Mouse (Mus musculus): ENCODE measurements around the gene Mtnr1b.

Mtnr1b gene

DNA sequence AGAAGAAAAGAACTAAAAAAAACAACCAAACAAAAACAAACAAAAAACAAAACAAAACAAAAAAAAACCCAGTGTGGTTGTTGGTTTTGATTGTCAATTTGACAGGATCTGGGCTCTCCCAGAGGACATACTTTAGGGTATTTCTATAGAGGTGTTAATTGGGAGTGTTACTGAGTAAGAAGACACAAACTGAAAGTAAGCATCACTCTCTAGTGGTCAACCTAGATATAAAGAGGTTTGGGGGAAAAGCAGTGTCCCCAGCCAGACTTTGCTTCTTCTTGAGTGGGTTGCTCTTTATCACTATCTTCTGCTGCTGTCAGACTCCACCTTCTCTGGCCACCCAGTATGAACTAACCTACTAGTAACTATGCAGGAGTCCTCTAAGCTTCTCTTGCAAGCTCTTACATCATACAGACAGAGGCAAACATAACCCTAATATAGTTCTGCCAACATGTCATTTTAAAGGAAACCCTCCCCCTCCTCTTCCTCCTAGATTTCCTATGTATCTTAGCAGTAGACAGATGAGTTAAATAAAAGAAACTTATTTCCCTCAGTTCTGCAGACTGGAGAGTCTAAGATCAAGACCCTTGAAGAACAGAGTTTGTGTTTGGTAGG lies 71.8 kb downstream of the Mtnr1b start:
- DNase-seq (ENCODE audit: low spot score), result no peak

DNA sequence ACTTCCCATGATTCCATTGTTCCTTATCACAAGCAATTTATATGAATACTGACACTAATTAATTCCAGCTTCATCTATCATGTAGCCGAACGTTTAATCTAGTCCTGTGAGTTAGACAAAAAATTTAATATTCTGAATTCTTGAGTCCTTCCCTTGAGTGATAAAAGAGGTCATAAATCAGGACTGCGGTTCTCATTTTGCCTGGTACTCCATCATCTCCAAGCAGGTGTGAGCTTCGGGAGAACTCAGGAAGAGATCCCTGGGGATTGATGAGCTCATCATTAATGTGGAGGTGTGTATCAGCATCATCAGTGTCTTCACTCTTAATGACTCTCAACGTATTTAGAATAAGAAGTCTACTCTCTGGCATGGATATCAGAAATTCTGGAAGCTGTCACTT lies 74.0 kb downstream of the Mtnr1b start:
- DNase-seq (ENCODE audit: low spot score), result no peak

DNA sequence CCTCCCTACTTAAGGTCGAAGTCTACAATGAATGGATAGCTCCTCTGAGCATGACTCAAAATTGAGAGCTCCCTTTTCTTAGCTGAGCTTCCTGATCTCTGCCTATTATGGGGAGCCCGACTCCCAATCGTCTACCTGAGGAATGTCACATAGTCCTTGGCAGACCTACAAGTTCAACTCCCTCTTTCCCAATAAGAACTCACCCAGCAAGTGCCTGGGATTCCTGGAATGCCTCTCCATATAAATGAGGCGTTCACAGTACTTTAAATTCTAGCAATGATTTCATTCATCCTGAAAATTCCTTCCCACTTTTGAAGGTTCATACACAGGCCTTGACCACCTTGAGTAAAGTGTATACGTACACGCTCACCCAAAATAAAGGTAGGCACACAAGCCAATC lies 79.9 kb downstream of the Mtnr1b start:
- no peak for DNase-seq (ENCODE audit: low spot score)

DNA sequence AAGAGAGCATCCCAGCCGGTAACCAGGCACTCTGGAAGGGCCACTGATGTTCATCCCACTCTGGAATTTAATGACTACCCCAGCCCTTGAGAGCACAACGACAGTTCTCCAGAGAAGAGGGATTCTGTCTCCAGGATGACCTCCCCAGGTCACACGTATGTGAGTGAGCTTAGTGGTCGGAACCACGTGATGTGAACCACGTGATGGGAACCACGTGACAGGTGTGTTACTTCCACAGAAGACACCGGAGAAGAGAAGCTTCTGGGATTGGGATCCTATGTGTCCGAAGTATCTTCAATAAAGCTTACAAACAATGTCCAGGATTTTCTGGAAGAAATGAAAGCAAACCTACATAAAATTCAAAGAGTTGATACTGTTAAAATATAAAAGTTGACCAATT lies 82.3 kb downstream of the Mtnr1b start:
- DNase-seq (ENCODE audit: low spot score), result no peak

DNA sequence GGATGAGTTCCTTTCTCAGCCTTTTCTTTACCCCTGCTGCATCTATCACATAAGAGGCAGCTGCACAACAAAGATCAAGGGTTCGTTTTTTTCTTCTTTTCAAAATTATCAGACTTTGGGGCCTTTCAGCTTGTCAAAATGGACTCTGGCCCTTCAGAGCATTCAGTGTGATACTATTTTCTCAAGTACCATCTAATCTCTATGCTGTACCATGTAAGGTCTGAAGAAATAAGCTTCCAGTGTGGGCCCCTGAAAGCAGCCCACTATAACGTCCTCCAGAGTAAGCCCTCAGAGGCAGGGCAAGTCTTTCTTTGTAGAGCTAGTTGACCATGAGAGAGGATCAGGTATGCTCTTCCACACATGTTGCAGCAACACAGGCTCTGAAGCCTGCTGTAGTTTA lies 87.7 kb downstream of the Mtnr1b start:
- DNase-seq (ENCODE audit: low spot score), result no peak

DNA sequence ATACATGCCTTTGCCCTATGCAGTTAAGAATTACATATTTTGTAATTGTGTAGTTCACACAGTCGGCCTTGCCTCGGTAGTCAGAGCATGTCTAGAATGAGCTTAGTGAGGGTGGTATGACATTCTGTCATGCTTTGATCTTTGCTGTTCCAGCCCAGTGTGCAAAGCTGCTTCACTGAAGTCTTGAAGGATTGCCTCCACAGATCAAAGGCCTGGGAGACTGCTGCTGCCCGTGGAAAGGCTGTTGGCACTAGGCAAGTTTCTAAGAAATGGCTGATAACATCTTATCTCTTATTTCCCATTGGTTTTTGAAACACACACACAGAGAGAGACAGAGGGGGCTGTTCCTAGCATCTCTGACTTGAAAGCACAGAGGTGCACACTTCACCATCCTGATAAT lies 88.2 kb downstream of the Mtnr1b start:
- no peak for DNase-seq (ENCODE audit: low spot score)

DNA sequence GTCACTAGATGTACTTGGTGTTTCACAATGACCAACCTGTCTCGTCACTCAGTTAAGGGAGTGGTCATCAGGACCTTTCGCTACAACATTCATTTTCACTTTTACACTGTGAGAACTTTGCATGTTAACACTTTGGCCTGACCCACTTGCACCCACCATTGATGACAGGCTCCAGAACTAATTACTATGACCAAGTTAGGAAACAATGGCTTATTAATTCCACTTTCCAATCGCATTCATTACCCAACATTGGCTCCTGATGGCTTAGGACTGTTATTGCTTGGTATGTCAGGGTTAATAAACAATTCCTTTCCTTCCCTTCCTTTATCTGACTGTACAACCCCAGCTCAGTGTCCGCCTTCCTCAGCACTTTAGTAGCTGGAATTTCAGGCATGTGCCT lies 92.4 kb downstream of the Mtnr1b start:
- DNase-seq (ENCODE audit: low spot score), result no peak

DNA sequence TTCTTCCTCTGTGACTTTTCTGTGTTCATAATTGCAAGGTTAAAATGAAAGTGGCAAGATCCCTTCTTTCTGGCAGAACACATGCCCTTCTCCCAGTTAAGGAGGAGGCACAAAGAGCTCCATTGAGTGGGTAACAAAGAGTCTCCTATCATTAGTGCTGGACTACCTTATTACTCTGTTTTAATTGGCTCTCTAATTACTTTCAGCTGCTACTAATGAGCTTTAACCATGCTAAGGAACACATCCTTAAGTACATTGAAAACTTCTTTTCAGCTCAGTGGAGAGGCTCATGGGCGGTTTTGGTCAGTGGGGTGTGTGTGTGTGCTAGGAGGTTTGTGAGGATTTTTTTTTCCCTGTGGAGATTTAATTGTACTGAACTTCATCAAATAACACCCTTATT lies 99.4 kb downstream of the Mtnr1b start:
- no peak for DNase-seq (ENCODE audit: low spot score)
